Mouse (Mus musculus) kidney, postnatal 0 days (tissue): ENCODE data around the gene Otud7a. TPM values are rescaled to one million over a fixed set of nuclear protein-coding genes. Genes with fewer than 3 reads are reported as not detected.

Experiments used
- ATAC-seq: fragments of 200-750 bp; cut with Nextera tagmentation; replicated peaks from 2 replicates; pipeline ENCODE4 v1.8.0; 2017; ENCODE audit warnings: low read depth, moderate number of reproducible peaks, moderate TSS enrichment, moderate library complexity; ENCODE audit not compliant: low FRiP score
- DNase-seq: peaks from one replicate; pipeline ENCODE4 v3.0.0-alpha.2; 2016; ENCODE audit warnings: low spot score
- H3K27ac ChIP-seq: fragments of 300-500 bp; sonication (generic); 2 replicates; pipeline ENCODE4 v1.5.1; 2014; ENCODE audit warnings: mild to moderate bottlenecking
- H3K27me3 ChIP-seq: fragments of 300-500 bp; sonication (generic); 2 replicates; pipeline ENCODE4 v1.6.1; 2014; ENCODE audit warnings: low read length, mixed read lengths; ENCODE audit not compliant: insufficient read depth
- H3K36me3 ChIP-seq: fragments of 300-500 bp; sonication (generic); 2 replicates; pipeline ENCODE4 v1.6.1; 2014; ENCODE audit warnings: low read length, mixed read lengths; ENCODE audit not compliant: insufficient read depth
- H3K4me1 ChIP-seq: fragments of 300-500 bp; sonication (generic); replicated peaks from 2 replicates; pipeline ENCODE4 v1.6.1; 2014; ENCODE audit warnings: antibody characterized with exemption, low read length, mixed read lengths; ENCODE audit not compliant: insufficient read depth
- H3K4me2 ChIP-seq: fragments of 300-500 bp; sonication (generic); 2 replicates; pipeline ENCODE4 v1.6.1; 2014; ENCODE audit warnings: mild to moderate bottlenecking, low read length, moderate library complexity, mixed read lengths
- H3K4me3 ChIP-seq: fragments of 300-500 bp; sonication (generic); replicated peaks from 2 replicates; pipeline ENCODE4 v1.5.1; 2014; ENCODE audit warnings: low read depth, low read length
- H3K9ac ChIP-seq: fragments of 300-500 bp; sonication (generic); 2 replicates; pipeline ENCODE4 v1.6.1; 2014; ENCODE audit warnings: low read depth, low read length
- H3K9me3 ChIP-seq: fragments of 300-500 bp; sonication (generic); replicated peaks from 2 replicates; pipeline ENCODE4 v1.6.1; 2016; ENCODE audit warnings: low read length, inconsistent platforms, mixed read lengths
- CTCF ChIP-seq: IDR thresholded peaks from 2 replicates; pipeline ENCODE4 v1.5.1; 2016; ENCODE audit warnings: antibody characterized with exemption, low read depth, mild to moderate bottlenecking, moderate library complexity
- WGBS: fragments of 180-500 bp; shearing (Covaris S2); extraction: QIAGEN DNeasy Blood & Tissue Kit; methylation state at CpG from one replicate; pipeline ENCODE4 v1.1.7; 2014; 5-methylcytosine and 5-hydroxymethylcytosine counted together
- polyA plus RNA-seq: library from polyadenylated mRNA; unstranded; fragments of >200 nt; fragmentation: Nextera tagmentation; extraction: Ambion mirVana; gene quantifications from 2 replicates; pipeline ENCODE4 v1.2.1, GENCODE M21; 2015

Otud7a gene
- polyA plus RNA-seq, 1 experiment from 2014 or later: 0.05 TPM

- H3K27me3 ChIP-seq: no peaks in the 10 kb centered on the region
- no peak overlapping the region for H3K4me3 ChIP-seq
- H3K27ac ChIP-seq: no peak overlapping the region
- no peak for ATAC-seq
- no peaks in the 10 kb centered on the region for H3K36me3 ChIP-seq
- no peak for TF ChIP-seq CTCF
- H3K9ac ChIP-seq: no peak overlapping the region
- H3K9me3 ChIP-seq: no peaks in the 10 kb centered on the region
- no peaks in the 10 kb centered on the region for H3K4me1 ChIP-seq
- no peak for DNase-seq
- WGBS: 49% methylated on average over 2 of the region's 2 CpGs
- H3K4me2 ChIP-seq: no peak overlapping the region
These were observed 276.1 kb downstream of the Otud7a start for GRCm38 (mm10) chr7:63720682-63721081.

DNA sequence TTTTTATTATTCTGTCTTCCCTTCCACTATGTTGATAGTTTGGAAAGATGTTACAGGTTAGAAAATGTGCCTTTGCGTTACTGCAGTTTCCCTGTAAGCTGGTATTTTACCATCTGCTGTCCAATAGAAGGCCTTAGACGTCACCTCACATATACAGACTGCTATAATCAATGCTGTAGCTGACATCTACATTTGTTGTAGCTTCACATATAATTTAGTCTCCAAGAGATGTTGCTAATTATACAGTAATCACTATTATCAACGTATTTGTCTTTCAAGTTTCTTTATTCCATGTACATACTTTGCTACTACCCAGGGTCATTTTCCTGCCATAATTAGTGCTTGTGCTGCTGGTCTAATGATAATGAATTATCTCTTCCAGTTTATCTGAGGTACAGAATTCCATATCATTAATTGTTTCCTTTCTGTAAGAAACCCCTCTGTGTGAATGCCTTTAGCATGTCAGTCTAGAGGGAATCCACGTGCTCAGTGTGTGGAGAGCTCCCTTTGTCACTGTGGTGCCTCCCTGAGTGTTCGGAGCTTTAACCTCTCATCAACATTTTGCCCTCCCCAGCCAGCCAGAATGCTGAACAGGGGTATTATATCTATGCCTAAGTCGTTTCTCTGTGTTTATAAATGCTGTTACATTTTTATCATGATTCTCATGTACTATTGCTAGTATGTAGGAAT lies 280.6 kb downstream of the Otud7a start:
- Histone ChIP-seq H3K27me3 (no peaks in the 10 kb centered on the region), H3K4me3 (no peak overlapping the region), H3K4me1 (no peaks in the 10 kb centered on the region), H3K9me3 (no peaks in the 10 kb centered on the region), H3K9ac (no peak overlapping the region), H3K4me2 (no peak overlapping the region), H3K27ac (no peak overlapping the region), H3K36me3 (no peaks in the 10 kb centered on the region)
- ATAC-seq: no peak
- WGBS: 70% methylated on average over 6 of the region's 6 CpGs
- DNase-seq: no peak
- no peak for TF ChIP-seq CTCF

- 84% methylated on average over 5 of the region's 5 CpGs for WGBS
- H3K4me3 ChIP-seq: no peak overlapping the region
- H3K27me3 ChIP-seq: no peaks in the 10 kb centered on the region
- no peaks in the 10 kb centered on the region for H3K9me3 ChIP-seq
- no peak for TF ChIP-seq CTCF
- ATAC-seq (no peak), DNase-seq (no peak)
- no peak overlapping the region for H3K9ac ChIP-seq
- H3K36me3 ChIP-seq: no peaks in the 10 kb centered on the region
- no peaks in the 10 kb centered on the region for H3K4me1 ChIP-seq
- H3K27ac ChIP-seq: no peak overlapping the region
- no peak overlapping the region for H3K4me2 ChIP-seq
These were observed 285.1 kb downstream of the Otud7a start for GRCm38 (mm10) chr7:63729605-63730004.

DNA sequence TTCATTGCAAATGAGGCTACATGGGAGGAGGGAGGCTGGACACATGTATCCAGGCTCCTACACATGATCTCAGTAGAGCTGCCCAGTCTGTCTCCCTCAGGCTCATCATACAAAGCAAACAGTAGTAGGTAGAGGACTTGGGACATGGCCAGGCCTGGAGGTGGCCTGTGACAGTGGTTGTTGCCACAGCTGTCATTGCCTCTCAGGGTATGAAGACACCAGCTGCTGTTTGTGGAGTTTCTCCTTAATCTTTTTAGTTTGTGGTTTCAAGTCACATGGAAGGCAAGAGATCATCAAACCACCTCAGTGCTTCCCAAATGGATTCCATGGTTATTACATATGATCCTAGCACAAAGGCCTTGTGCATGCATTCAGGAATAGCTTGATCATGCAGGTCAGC lies 285.5 kb downstream of the Otud7a start:
- no peak for TF ChIP-seq CTCF
- no peak for ATAC-seq
- DNase-seq: no peak
- Histone ChIP-seq H3K4me2 (no peak overlapping the region), H3K4me3 (no peak overlapping the region), H3K27ac (no peak overlapping the region), H3K4me1 (no peaks in the 10 kb centered on the region), H3K9me3 (no peaks in the 10 kb centered on the region), H3K36me3 (no peaks in the 10 kb centered on the region), H3K27me3 (no peaks in the 10 kb centered on the region), H3K9ac (no peak overlapping the region)

DNA sequence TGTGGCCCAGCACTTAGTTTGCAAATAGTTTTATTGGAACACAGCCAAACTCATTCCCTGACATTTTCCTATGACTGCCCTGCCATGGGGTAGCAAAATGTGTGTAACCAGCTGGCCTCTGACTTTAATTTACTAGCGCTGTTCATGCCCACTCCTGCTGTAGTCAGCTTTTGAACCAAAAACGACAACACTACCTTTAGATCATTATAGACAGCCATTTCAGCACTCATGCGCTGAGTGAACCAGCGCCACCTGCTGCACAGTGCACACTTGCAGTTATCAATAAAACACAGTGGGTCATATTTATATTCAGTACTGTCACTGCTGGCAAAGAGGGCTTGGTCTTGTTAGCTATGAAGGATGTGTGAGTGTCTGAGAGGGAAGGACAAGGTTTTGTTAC lies 293.2 kb downstream of the Otud7a start:
- Histone ChIP-seq H3K4me3 (no peak overlapping the region), H3K9me3 (no peaks in the 10 kb centered on the region), H3K4me2 (no peak overlapping the region), H3K9ac (no peak overlapping the region), H3K27ac (no peak overlapping the region), H3K4me1 (no peaks in the 10 kb centered on the region), H3K27me3 (no peaks in the 10 kb centered on the region), H3K36me3 (no peaks in the 10 kb centered on the region)
- 54% methylated on average over 4 of the region's 4 CpGs for WGBS
- TF ChIP-seq CTCF: peak; percentile 55; the same call in 1 of the 2 replicates
- DNase-seq: no peak
- ATAC-seq: no peak

DNA sequence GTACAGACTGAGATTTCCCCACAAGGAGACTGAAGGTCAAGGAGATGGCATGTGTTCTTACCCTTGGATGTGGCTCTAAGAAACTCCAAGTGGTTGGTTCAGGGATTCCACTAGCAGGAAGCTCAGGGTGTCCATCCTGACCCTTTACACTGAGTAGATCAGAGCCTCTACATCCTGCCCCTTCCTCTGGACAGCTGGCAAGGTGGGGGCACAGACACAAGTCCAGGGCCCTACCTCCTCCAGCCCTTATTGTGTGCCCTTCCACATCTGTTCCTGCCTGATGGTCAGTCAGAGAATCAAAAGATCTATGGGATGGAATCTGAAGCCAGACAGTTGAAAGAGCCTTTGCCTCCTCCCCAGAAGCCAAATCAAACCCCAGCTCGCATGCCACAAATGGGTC lies 293.6 kb downstream of the Otud7a start:
- no peak overlapping the region for H3K27ac ChIP-seq
- no peak overlapping the region for H3K9ac ChIP-seq
- H3K27me3 ChIP-seq: no peaks in the 10 kb centered on the region
- 81% methylated on average over 1 of the region's 1 CpGs for WGBS
- no peak for TF ChIP-seq CTCF
- H3K4me1 ChIP-seq: no peaks in the 10 kb centered on the region
- no peak for ATAC-seq
- no peak overlapping the region for H3K4me3 ChIP-seq
- no peaks in the 10 kb centered on the region for H3K36me3 ChIP-seq
- DNase-seq: no peak
- H3K4me2 ChIP-seq: no peak overlapping the region
- no peaks in the 10 kb centered on the region for H3K9me3 ChIP-seq

- Histone ChIP-seq H3K9me3 (no peaks in the 10 kb centered on the region), H3K4me1 (no peaks in the 10 kb centered on the region), H3K27ac (no peak overlapping the region), H3K27me3 (no peaks in the 10 kb centered on the region), H3K9ac (no peak overlapping the region), H3K36me3 (no peaks in the 10 kb centered on the region), H3K4me2 (no peak overlapping the region), H3K4me3 (no peak overlapping the region)
- WGBS: 100% methylated on average over 1 of the region's 1 CpGs
- no peak for DNase-seq
- no peak for ATAC-seq
- no peak for TF ChIP-seq CTCF
These were observed 298.6 kb downstream of the Otud7a start for GRCm38 (mm10) chr7:63743116-63743515.
